Mouse (Mus musculus) myocyte (in vitro differentiated cells): ENCODE results near the gene Dock7. TPM values are rescaled to one million over a fixed set of nuclear protein-coding genes. Genes with fewer than 3 reads are reported as not detected.
A peak's percentile ranks its signal among the peaks of the same experiment; 100 is the strongest.

Experiments
- H3K27me3 ChIP-seq: one replicate; pipeline ENCODE4 v1.6.1; 2011; ENCODE audit not compliant: control insufficient read depth, insufficient read depth, insufficient read length
- H3K36me3 ChIP-seq: one replicate; pipeline ENCODE4 v1.6.1; 2011; ENCODE audit not compliant: control insufficient read depth, insufficient read depth
- H3K4me2 ChIP-seq: one replicate; pipeline ENCODE4 v1.6.1; 2011; ENCODE audit warnings: low read depth, control low read depth
- H3K4me3 ChIP-seq: one replicate; pipeline ENCODE4 v1.5.1; 2011; ENCODE audit warnings: mild to moderate bottlenecking, control low read depth, moderate library complexity
- H3K79me2 ChIP-seq: one replicate; pipeline ENCODE4 v1.6.1; 2011; ENCODE audit not compliant: control insufficient read depth, insufficient read depth
- H3ac ChIP-seq: one replicate; pipeline ENCODE4 v1.6.1; 2011; ENCODE audit not compliant: control insufficient read depth, insufficient read length
- CEBPB ChIP-seq: IDR thresholded peaks from 2 replicates; pipeline ENCODE4 v1.6.1; 2011; ENCODE audit warnings: mild to moderate bottlenecking, moderate library complexity; ENCODE audit not compliant: poor library complexity, insufficient read depth, severe bottlenecking
- E2F4 ChIP-seq: IDR thresholded peaks from one replicate; pipeline ENCODE4 v1.6.1; 2011; ENCODE audit warnings: mild to moderate bottlenecking, control low read depth, moderate library complexity; ENCODE audit not compliant: insufficient read depth
- MAX ChIP-seq: IDR thresholded peaks from one replicate; pipeline ENCODE4 v1.6.1; 2011; ENCODE audit warnings: low read depth, mild to moderate bottlenecking, control low read depth
- MYOD1 ChIP-seq, 3 experiments: IDR thresholded peaks; one replicate each; pipeline ENCODE4 v1.6.1; 2011; ENCODE audit warnings: control low read depth in 2 of 3, low read depth in 2 of 3, mild to moderate bottlenecking in 2 of 3, moderate library complexity in 1 of 3; ENCODE audit not compliant: insufficient read length in 2 of 3, control insufficient read depth in 1 of 3
- MYOG ChIP-seq, 3 experiments: IDR thresholded peaks; one replicate each; pipeline ENCODE4 v1.6.1; 2011; ENCODE audit warnings: control low read depth in 2 of 3, low read depth in 2 of 3, mild to moderate bottlenecking in 2 of 3; ENCODE audit not compliant: insufficient read length in 2 of 3, control insufficient read depth in 1 of 3, insufficient read depth in 1 of 3
- POLR2A ChIP-seq: IDR thresholded peaks from one replicate; pipeline ENCODE4 v1.6.1; 2011; ENCODE audit warnings: low read depth, mild to moderate bottlenecking, control low read depth, moderate library complexity; ENCODE audit not compliant: insufficient read length
- POLR2AphosphoS2 ChIP-seq: IDR thresholded peaks from one replicate; pipeline ENCODE4 v1.6.1; 2011; ENCODE audit warnings: low read depth, control low read depth; ENCODE audit not compliant: insufficient read length
- REST ChIP-seq: IDR thresholded peaks from one replicate; pipeline ENCODE4 v1.6.1; 2011; ENCODE audit warnings: mild to moderate bottlenecking, control low read depth, moderate library complexity; ENCODE audit not compliant: insufficient read depth, insufficient read length
- SRF ChIP-seq: IDR thresholded peaks from one replicate; pipeline ENCODE4 v1.6.1; 2011; ENCODE audit warnings: low read depth; ENCODE audit not compliant: control insufficient read depth, insufficient read length
- TCF12 ChIP-seq: IDR thresholded peaks from one replicate; pipeline ENCODE4 v1.6.1; 2011; ENCODE audit warnings: mild to moderate bottlenecking, control low read depth; ENCODE audit not compliant: poor library complexity, insufficient read depth, severe bottlenecking
- TCF3 ChIP-seq: IDR thresholded peaks from one replicate; pipeline ENCODE4 v1.6.1; 2011; ENCODE audit warnings: low read depth, control low read depth; ENCODE audit not compliant: insufficient read length
- USF1 ChIP-seq: IDR thresholded peaks from one replicate; pipeline ENCODE4 v1.6.1; 2011; ENCODE audit warnings: low read depth, mild to moderate bottlenecking, control low read depth, moderate library complexity
- polyA plus RNA-seq: library from polyadenylated mRNA; unstranded; fragments of >200 nt; fragmentation: generic; extraction: Trizol; gene quantifications from one replicate; pipeline ENCODE4 v1.2.1, GENCODE M21; 2012; ENCODE audit warnings: missing spikeins

Gene Dock7
- 24.7 TPM for polyA plus RNA-seq

DNA sequence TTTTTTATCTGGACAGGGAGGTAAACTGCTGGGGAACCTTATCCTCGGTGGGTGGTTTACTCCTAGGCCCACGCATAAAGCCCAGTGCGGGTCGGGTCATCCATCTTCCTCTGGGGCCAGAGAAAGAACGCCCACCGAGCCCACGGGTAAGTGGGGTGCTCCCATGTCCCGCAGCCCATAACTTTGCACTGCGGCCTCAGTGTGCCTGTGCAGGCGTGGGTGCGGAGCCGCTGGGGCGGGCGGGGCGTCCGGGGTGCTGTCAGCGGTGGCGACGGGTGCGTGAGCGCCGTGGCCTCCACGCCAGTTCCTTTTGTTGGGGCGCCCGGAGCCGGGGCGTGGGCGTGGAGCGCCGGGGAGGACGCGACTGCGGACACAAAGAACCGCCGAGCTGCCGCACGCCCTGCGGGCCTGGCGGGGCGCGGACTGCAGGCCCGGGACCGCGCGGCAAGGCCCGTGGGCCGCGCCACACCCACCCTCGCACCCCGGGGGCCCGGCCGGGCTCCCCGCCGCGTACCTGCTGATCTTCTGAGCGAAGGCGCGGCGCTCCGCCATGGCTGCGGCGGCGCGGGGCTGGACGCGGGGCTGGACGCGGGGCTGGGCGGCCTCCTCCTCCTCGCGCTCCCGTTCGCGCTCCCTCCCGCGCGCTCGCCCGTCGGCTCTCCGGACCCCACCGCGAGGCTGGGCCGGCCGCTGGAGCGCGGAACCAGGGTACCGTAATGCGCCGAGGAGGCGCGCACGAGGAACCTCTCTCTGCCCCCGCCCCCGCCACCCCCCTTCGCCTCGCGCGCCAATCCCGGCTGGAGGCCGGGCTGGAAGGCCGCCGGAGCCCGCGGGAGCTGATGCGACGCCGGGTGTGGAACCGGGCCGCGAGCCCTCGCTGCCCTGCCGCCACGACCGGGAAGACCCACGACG lies at the start of gene Dock7:
Gene Dock7, minus strand, starts transcription at position 705 of the 912 bp plus-strand sequence.
- Histone ChIP-seq H3K4me3 (peak within 1 kb of the TSS; percentile 42), H3K36me3 (no peaks in the 10 kb centered on the region), H3K27me3 (no peaks in the 10 kb centered on the region), H3K79me2 (peaks cover 48% of the 10 kb centered on the region), H3ac (peak within 1 kb of the TSS; percentile 92), H3K4me2 (peak within 1 kb of the TSS; percentile 97)
- TF ChIP-seq MYOD1 (IDR thresholded peaks at IDR 0.05; ENCODE audit: control insufficient read depth in 1 of 3, insufficient read length in 2 of 3, low read depth in 2 of 3): peak in 1 of 3 experiments; percentile 22
- TF ChIP-seq SRF: no peak
- peak in 1 of 3 experiments; percentile 1 for TF ChIP-seq MYOG (IDR thresholded peaks at IDR 0.05; ENCODE audit: control insufficient read depth in 1 of 3, insufficient read depth in 1 of 3, insufficient read length in 2 of 3, low read depth in 2 of 3)
- peak; percentile 32 for TF ChIP-seq E2F4
- TF ChIP-seq CEBPB: no peak
- TF ChIP-seq TCF3: no peak

- Histone ChIP-seq H3K79me2 (no peaks in the 10 kb centered on the region), H3K27me3 (no peaks in the 10 kb centered on the region), H3ac (no peak overlapping the region), H3K36me3 (no peaks in the 10 kb centered on the region), H3K4me2 (peak overlapping the region; percentile 59), H3K4me3 (no peak overlapping the region)
- TF ChIP-seq MYOD1 (IDR thresholded peaks at IDR 0.05; ENCODE audit: control insufficient read depth in 1 of 3, insufficient read length in 2 of 3, low read depth in 2 of 3) (peak in 2 of 3 experiments; percentile 72 to 78), POLR2AphosphoS2 (no peak), CEBPB (peak; percentile 39; the same call in 1 of the 2 replicates), MAX (no peak), MYOG (IDR thresholded peaks at IDR 0.05; ENCODE audit: control insufficient read depth in 1 of 3, insufficient read depth in 1 of 3, insufficient read length in 2 of 3, low read depth in 2 of 3) (peak in 1 of 3 experiments; percentile 39), TCF12 (peak; percentile 50), SRF (no peak), REST (no peak), POLR2A (no peak), E2F4 (no peak), USF1 (no peak), TCF3 (no peak)
Measured at GRCm38 (mm10) chr4:99168869-99169268, 48.2 kb upstream of the Dock7 start.

DNA sequence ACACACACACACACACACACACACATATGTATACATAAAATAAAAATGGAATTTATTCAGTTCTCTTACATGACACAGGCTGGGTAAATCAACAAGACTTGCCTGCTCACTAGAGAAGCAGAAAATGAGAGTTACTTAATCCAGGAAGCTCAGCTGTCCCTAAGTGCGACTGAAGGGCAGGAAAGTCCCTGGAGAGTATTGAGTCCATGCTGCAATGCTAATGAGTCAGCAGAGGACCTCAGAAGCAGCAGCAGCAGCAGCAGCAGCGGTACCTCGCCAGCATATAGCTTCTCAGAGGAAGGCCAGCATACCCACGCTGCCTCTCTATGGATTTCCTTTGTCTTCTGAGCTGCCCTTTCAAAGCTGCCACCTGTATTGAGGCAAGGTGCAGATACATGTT lies 42.8 kb upstream of the Dock7 start:
- TF ChIP-seq TCF12: no peak
- TF ChIP-seq MYOD1 (IDR thresholded peaks at IDR 0.05; ENCODE audit: control insufficient read depth in 1 of 3, insufficient read length in 2 of 3, low read depth in 2 of 3): peak in 1 of 3 experiments; percentile 54
- no peak for TF ChIP-seq TCF3
- TF ChIP-seq MAX: no peak
- no peak for TF ChIP-seq REST
- TF ChIP-seq POLR2A: peak; percentile 61
- peak; percentile 39 for TF ChIP-seq POLR2AphosphoS2
- peak; percentile 56; the same call in 1 of the 2 replicates for TF ChIP-seq CEBPB
- TF ChIP-seq SRF: no peak
- peak in 2 of 3 experiments; percentile 13 to 39 for TF ChIP-seq MYOG (IDR thresholded peaks at IDR 0.05; ENCODE audit: control insufficient read depth in 1 of 3, insufficient read depth in 1 of 3, insufficient read length in 2 of 3, low read depth in 2 of 3)
- TF ChIP-seq E2F4: no peak
- no peak for TF ChIP-seq USF1

GRCm38 (mm10) chr4:99163001-99163400 lies 42.3 kb upstream of the Dock7 start:
- Histone ChIP-seq H3K79me2 (no peaks in the 10 kb centered on the region), H3K27me3 (no peaks in the 10 kb centered on the region), H3K4me3 (peak overlapping the region; percentile 24), H3K36me3 (no peaks in the 10 kb centered on the region), H3K4me2 (peak overlapping the region; percentile 98), H3ac (no peak overlapping the region)
- TF ChIP-seq POLR2AphosphoS2 (no peak), TCF12 (no peak), CEBPB (no peak), SRF (no peak), E2F4 (no peak), MAX (no peak), MYOG (IDR thresholded peaks at IDR 0.05; ENCODE audit: control insufficient read depth in 1 of 3, insufficient read depth in 1 of 3, insufficient read length in 2 of 3, low read depth in 2 of 3) (no peak), REST (no peak), MYOD1 (IDR thresholded peaks at IDR 0.05; ENCODE audit: control insufficient read depth in 1 of 3, insufficient read length in 2 of 3, low read depth in 2 of 3) (no peak), POLR2A (no peak), USF1 (no peak), TCF3 (no peak)

More for the DNA sequence above, 42.8 kb upstream of the Dock7 start:
- H3K27me3 ChIP-seq: no peaks in the 10 kb centered on the region
- no peaks in the 10 kb centered on the region for H3K36me3 ChIP-seq
- peak overlapping the region; percentile 24 for H3K4me3 ChIP-seq
- no peak overlapping the region for H3ac ChIP-seq
- no peaks in the 10 kb centered on the region for H3K79me2 ChIP-seq
- peak overlapping the region; percentile 98 for H3K4me2 ChIP-seq

- TF ChIP-seq POLR2AphosphoS2 (no peak), POLR2A (no peak), MYOG (IDR thresholded peaks at IDR 0.05; ENCODE audit: control insufficient read depth in 1 of 3, insufficient read depth in 1 of 3, insufficient read length in 2 of 3, low read depth in 2 of 3) (no peak), MAX (no peak)
- peak overlapping the region; percentile 98 for H3K4me2 ChIP-seq
- H3K79me2 ChIP-seq: no peaks in the 10 kb centered on the region
- no peaks in the 10 kb centered on the region for H3K36me3 ChIP-seq
- no peaks in the 10 kb centered on the region for H3K27me3 ChIP-seq
- H3K4me3 ChIP-seq: peak overlapping the region; percentile 24
- H3ac ChIP-seq: no peak overlapping the region
Measured at GRCm38 (mm10) chr4:99161457-99161971, 40.8 kb upstream of the Dock7 start.
